Mouse (Mus musculus) limb, embryonic 12.5 days (tissue): ENCODE measurements around the gene Hes7. TPM values are rescaled to one million over a fixed set of nuclear protein-coding genes. Genes with fewer than 3 reads are reported as not detected.

Experiments
- ATAC-seq: fragments of 200-750 bp; cut with Nextera tagmentation; 2 replicates; pipeline ENCODE4 v1.8.0; 2017; ENCODE audit warnings: low read depth, moderate TSS enrichment; ENCODE audit not compliant: insufficient number of reproducible peaks, insufficient read depth, low FRiP score, low TSS enrichment
- H3K27ac ChIP-seq: fragments of 300-500 bp; sonication (generic); 2 replicates; pipeline ENCODE4 v1.5.1; 2016; ENCODE audit warnings: mild to moderate bottlenecking, moderate library complexity
- H3K27me3 ChIP-seq: fragments of 300-500 bp; sonication (generic); 2 replicates; pipeline ENCODE4 v1.6.1; 2016; ENCODE audit warnings: mild to moderate bottlenecking, moderate library complexity
- H3K36me3 ChIP-seq: fragments of 300-500 bp; sonication (generic); 2 replicates; pipeline ENCODE4 v1.6.1; 2016; ENCODE audit warnings: mild to moderate bottlenecking, moderate library complexity
- H3K4me1 ChIP-seq: fragments of 300-500 bp; sonication (generic); replicated peaks from 2 replicates; pipeline ENCODE4 v1.6.1; 2016
- H3K4me2 ChIP-seq: fragments of 300-500 bp; sonication (generic); 2 replicates; pipeline ENCODE4 v1.6.1; 2016; ENCODE audit warnings: mild to moderate bottlenecking, moderate library complexity
- H3K4me3 ChIP-seq: fragments of 300-500 bp; sonication (generic); replicated peaks from 2 replicates; pipeline ENCODE4 v1.5.1; 2016; ENCODE audit warnings: mild to moderate bottlenecking
- H3K9ac ChIP-seq: fragments of 300-500 bp; sonication (generic); replicated peaks from 2 replicates; pipeline ENCODE4 v1.6.1; 2016; ENCODE audit warnings: mild to moderate bottlenecking, moderate library complexity
- H3K9me3 ChIP-seq: fragments of 300-500 bp; sonication (generic); 2 replicates; pipeline ENCODE4 v1.6.1; 2016; ENCODE audit warnings: mild to moderate bottlenecking, moderate library complexity
- WGBS: fragments of 180-500 bp; shearing (Covaris S2); methylation state at CpG from one replicate; pipeline ENCODE4 v1.1.7; 2016; 5-methylcytosine and 5-hydroxymethylcytosine counted together
- polyA plus RNA-seq: library from polyadenylated mRNA; unstranded; fragments of >200 nt; fragmentation: Nextera tagmentation; extraction: Ambion mirVana; gene quantifications from 2 replicates; pipeline ENCODE4 v1.2.1, GENCODE M21; 2016

The Hes7 gene
- polyA plus RNA-seq, 1 experiment from 2014 or later, result 0.74 TPM

DNA sequence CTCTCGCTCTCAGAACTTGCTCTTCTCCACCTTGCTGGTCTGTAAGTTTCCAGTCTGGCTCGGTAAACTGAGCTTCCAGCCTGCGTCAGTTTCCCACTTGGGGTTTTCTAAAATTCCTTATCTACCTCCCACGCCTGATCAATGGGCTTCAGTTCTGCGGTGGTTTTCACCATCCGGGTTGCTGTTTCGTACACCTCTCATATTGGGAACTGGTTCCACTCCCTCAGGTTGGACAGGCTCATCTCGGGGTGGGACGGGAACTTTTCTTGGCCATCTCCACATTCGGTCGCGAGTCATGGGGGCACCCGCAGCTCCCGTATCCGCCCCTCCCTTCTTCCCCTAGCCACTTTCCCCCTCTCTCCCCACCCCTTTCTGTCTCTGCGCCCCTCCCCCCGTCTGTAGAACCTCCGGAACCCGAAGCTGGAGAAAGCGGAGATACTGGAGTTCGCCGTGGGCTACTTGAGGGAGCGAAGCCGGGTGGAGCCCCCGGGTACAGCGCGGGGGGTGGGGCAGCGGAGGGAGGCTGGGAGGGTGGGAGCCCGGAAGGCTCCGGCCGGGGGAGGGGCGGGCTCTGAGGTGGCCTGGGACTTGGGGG lies 1.6 kb downstream of the Hes7 start:
- Histone ChIP-seq H3K27me3 (peaks cover 17% of the 10 kb centered on the region), H3K36me3 (no peaks in the 10 kb centered on the region), H3K4me3 (peak overlapping the region; percentile 81), H3K27ac (peak overlapping the region; percentile 86), H3K9me3 (no peaks in the 10 kb centered on the region), H3K9ac (peak overlapping the region; percentile 74), H3K4me1 (peaks cover 48% of the 10 kb centered on the region), H3K4me2 (peak overlapping the region; percentile 97)
- ATAC-seq, result no peak
- WGBS, result under 1% methylated on average over 32 of the region's 32 CpGs

DNA sequence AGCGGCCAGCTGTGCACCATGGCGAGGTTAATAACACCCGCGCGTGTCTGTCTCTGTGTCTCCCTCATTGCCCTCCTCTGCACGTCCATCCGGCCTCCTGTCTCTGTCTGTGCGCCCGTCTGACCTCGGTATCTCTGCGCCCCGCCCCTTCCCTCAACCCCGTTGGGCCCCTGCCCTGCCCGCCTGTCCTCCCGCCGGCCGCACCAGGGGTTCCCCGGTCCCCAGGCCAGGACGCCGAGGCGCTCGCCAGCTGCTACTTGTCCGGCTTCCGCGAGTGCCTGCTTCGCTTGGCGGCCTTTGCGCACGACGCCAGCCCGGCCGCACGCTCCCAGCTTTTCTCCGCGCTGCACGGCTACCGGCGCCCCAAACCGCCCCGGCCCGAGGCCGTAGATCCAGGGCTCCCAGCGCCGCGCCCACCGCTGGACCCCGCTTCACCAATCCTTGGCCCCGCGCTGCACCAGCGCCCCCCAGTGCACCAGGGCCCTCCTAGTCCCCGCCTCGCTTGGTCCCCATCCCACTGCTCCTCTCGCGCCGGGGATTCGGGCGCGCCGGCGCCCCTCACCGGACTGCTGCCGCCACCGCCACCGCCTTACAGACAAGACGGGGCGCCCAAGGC lies 2.2 kb downstream of the Hes7 start, which contains the start of gene 9130213A22Rik:
9130213A22Rik (minus strand) TSS at position 254 of the 616 bp plus-strand sequence.
- Histone ChIP-seq H3K27me3 (peaks cover 22% of the 10 kb centered on the region), H3K9me3 (no peaks in the 10 kb centered on the region), H3K27ac (peak within 1 kb of the TSS; percentile 86), H3K4me3 (peak within 1 kb of the TSS; percentile 81), H3K4me1 (peaks cover 44% of the 10 kb centered on the region), H3K9ac (peak within 1 kb of the TSS; percentile 74), H3K4me2 (peak within 1 kb of the TSS; percentile 97), H3K36me3 (no peaks in the 10 kb centered on the region)
- WGBS, result under 1% methylated on average over 65 of the region's 66 CpGs
- ATAC-seq, result peak; percentile 66

DNA sequence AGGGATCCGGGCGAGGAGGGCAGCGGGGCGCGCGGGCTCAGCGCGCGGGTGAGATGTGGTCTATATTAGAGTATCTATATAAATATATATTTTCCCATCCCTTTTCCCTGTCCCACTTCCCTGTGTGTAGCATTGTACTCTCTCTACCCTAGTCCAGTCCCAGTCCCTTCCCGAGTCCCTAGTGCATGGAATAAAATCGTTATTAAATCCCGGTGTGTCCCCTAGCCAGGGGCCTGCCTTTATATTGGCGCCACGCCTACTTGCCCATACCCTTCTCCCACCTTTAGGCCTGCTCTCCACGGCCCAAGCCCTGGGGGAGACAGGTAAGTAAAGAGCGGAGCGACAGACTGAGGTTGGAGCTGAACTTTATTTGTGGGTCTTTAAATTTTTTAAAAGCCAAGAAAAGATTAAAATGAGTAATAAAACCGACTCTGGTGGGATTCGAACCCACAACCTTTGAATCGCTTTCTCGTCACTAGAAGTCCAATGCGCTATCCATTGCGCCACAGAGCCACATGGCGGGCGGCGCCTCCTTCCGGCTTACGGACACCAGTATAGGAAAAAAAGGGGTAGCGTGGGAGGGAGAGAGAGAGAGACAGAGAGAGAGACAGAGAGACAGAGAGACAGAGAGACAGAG lies 3.0 kb downstream of the Hes7 start:
- Histone ChIP-seq H3K4me3 (peak overlapping the region; percentile 81), H3K36me3 (no peaks in the 10 kb centered on the region), H3K27ac (peak overlapping the region; percentile 86), H3K4me2 (peak overlapping the region; percentile 97), H3K9ac (peak overlapping the region; percentile 74), H3K27me3 (peaks cover 26% of the 10 kb centered on the region), H3K4me1 (peaks cover 42% of the 10 kb centered on the region), H3K9me3 (no peaks in the 10 kb centered on the region)
- WGBS, result under 1% methylated on average over 29 of the region's 29 CpGs
- peak; percentile 18 for ATAC-seq

DNA sequence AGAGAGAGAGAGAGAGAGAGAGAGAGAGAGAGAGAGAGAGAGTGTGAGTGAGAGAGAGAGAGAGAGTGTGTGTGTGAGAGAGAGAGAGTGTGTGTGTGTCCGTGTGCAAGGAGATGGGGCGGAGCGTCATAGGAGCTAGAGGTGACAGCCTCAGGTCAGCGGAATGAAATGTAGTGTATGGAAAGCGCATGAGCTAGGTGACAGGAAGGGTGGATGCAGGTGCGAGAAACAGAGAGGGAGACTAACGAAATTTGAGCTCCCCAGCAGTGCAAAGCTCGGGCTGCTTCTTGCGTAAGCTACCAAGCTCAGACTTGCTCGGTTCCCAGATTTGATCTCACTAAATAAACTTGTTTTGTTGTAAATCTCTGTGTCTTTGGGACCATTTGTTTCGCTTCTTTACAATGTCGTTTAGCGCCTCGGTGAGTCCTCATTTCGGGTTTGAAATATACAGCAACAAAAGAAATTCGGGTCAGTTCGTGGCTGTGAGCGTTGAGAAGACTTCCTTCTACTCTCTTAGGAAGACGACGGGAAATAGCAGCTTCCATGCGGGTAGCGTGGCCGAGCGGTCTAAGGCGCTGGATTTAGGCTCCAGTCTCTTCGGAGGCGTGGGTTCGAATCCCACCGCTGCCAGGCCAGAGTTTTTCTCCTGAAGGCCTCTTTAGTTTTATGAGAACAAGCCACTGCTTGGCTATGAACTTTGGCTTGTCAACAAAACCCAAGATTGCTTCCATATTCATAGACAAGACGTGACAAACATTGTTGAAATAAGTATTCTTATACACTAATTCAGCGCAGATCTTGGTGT lies 3.7 kb downstream of the Hes7 start:
- WGBS, result under 1% methylated on average over 31 of the region's 31 CpGs
- peaks cover 40% of the 10 kb centered on the region for H3K4me1 ChIP-seq

DNA sequence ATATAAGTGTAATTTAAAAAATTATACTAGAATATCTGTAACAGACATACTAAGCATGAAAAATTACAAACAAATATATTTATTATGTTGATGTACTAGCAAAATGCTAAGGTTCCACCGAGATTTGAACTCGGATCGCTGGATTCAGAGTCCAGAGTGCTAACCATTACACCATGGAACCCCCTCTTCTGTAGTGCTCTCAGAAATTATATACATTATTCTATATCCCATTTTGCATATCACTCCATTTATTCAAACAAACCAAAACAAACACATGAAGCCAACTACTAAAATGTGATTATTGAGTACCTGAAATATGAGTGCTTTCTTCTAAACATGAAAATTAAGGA lies 4.3 kb downstream of the Hes7 start:
- Histone ChIP-seq H3K9me3 (no peaks in the 10 kb centered on the region), H3K4me1 (peaks cover 35% of the 10 kb centered on the region), H3K4me3 (peak overlapping the region; percentile 81; the same call in 1 of the 2 replicates), H3K27me3 (peaks cover 26% of the 10 kb centered on the region), H3K36me3 (no peaks in the 10 kb centered on the region), H3K4me2 (0 out of 2 replicates have a peak overlapping the region, but pooled peaks have one; percentile 97), H3K9ac (no peak overlapping the region), H3K27ac (no peak overlapping the region)
- WGBS, result 0% methylated on average over 3 of the region's 3 CpGs
- no peak for ATAC-seq

More for the DNA sequence above, 3.7 kb downstream of the Hes7 start:
- Histone ChIP-seq H3K4me2 (peak overlapping the region; percentile 97), H3K4me3 (peak overlapping the region; percentile 81), H3K36me3 (no peaks in the 10 kb centered on the region), H3K9me3 (no peaks in the 10 kb centered on the region), H3K27ac (peak overlapping the region; percentile 73), H3K27me3 (peaks cover 26% of the 10 kb centered on the region), H3K9ac (peak overlapping the region; percentile 53)
- ATAC-seq, result peak; percentile 50

DNA sequence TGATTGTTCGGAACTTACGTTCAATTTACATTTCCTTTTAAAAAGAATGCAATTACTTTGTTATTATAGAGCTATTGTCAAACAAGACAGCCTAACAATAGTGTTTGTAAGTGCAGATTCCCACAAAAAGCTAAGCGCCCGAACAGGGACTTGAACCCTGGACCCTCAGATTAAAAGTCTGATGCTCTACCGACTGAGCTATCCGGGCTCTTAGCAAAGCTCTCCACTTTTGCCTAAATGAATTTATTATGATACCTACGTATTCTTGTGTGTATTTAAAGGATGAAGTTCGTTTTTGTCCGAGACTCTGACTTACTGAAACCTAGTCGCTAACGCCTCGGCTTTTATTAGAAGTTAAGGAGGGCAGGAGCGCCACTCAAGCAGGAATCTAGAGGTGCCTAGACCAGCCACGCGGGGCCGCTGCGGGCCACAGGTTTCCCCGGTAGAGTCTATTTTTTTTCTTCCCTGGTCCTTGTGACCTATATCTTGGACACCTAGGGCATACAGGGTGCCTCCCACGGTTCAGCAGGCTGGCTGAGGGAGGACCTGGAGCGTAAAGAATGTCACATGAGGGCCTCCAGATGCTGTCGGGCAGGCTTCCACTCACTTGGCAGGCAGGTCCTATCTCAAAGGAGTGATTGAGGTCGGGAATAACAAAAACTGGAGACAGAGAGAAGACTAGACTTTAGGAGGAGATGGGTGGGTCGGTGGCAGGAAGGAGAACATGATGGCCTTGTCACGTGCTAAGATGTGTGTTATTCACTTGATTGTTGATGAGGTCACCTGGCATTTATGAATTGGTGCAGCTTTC lies 5.0 kb downstream of the Hes7 start:
- Histone ChIP-seq H3K9ac (peak overlapping the region; percentile 63), H3K4me2 (peak overlapping the region; percentile 90), H3K36me3 (no peaks in the 10 kb centered on the region), H3K4me3 (peak overlapping the region; percentile 58), H3K9me3 (no peaks in the 10 kb centered on the region), H3K27ac (peak overlapping the region; percentile 50; the same call in 1 of the 2 replicates), H3K4me1 (peaks cover 27% of the 10 kb centered on the region), H3K27me3 (peaks cover 22% of the 10 kb centered on the region)
- under 1% methylated on average over 24 of the region's 24 CpGs for WGBS
- peak; percentile 8; the same call in 1 of the 2 replicates for ATAC-seq

DNA sequence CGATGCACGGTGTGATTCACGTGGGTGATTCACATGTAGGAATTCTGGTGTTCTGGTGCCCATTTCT lies 5.5 kb downstream of the Hes7 start, which contains the start of gene Aloxe3:
Aloxe3 (plus strand) TSS at position 45 of the 67 bp plus-strand sequence.
- peaks cover 22% of the 10 kb centered on the region for H3K4me1 ChIP-seq
- WGBS, result 4% methylated on average over 3 of the region's 3 CpGs
- H3K36me3 ChIP-seq, result no peaks in the 10 kb centered on the region
- H3K27me3 ChIP-seq, result peaks cover 17% of the 10 kb centered on the region
- ATAC-seq, result no peak
- peak within 1 kb of the TSS; percentile 63 for H3K9ac ChIP-seq
- H3K9me3 ChIP-seq, result no peaks in the 10 kb centered on the region
- H3K4me2 ChIP-seq, result peak within 1 kb of the TSS; percentile 90
- H3K27ac ChIP-seq, result peak within 1 kb of the TSS; percentile 50; the same call in 1 of the 2 replicates
- H3K4me3 ChIP-seq, result peak within 1 kb of the TSS; percentile 58

DNA sequence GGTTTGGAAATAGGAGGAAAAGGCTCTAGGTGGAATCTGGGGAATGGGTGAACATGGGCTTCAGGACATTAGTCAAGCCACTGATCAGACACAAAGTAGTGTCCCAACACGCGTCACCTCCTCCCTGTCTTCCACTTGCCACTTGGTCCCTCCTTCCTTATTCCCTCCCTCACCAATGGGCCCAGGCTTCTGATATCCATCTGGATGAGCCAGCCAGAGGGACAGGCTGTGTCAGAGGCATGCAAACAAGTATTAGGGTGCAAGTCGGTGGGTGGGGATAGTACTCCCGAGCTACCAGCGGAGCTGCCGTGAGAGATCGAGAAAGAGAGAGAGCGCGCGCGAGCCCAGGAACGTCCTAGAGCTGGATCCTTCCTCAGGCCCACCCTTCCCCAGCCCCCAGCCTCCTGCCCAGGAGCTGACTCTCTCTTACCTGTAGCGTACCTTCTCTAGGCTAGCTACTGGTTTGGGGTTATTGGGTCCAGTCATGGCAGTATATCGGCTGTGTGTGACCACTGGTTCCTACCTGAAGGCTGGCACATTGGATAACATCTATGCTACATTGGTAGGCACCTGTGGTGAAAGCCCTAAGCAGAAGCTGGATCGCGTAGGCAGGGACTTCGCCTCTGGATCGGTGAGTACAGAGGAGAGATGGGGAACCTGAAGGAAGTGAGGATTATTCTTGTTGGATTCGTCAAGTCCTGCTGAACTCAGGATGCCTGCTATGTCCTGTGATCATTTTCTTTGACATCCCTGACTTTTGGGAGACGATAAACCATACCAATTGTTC lies 5.9 kb downstream of the Hes7 start:
- 14% methylated on average over 20 of the region's 20 CpGs for WGBS

DNA sequence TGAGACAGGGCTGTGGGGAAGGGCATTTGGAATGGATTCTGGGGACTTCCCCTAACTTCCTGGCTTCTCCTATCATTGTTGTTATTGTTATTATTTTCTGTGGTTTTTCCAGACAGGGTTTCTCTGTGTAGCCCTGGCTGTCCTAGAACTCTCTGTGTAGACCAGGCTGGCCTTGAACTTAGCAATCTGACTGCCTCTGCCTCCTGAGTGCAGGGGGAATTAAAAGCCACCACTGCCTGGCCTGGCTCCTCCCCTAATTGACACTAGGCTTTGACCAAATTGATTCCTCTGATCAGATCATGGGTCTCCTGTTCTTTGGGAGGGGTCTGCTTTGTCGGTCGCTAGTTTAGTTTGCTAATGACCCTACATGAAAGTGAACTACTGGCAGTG lies 6.5 kb downstream of the Hes7 start:
- no peaks in the 10 kb centered on the region for H3K36me3 ChIP-seq
- H3K27me3 ChIP-seq, result peaks cover 15% of the 10 kb centered on the region
- no peak for ATAC-seq
- no peak overlapping the region for H3K27ac ChIP-seq
- 28% methylated on average over 2 of the region's 2 CpGs for WGBS
- peak overlapping the region; percentile 90 for H3K4me2 ChIP-seq
- peaks cover 17% of the 10 kb centered on the region for H3K4me1 ChIP-seq
- peak overlapping the region; percentile 58 for H3K4me3 ChIP-seq
- H3K9ac ChIP-seq, result no peak overlapping the region
- H3K9me3 ChIP-seq, result no peaks in the 10 kb centered on the region

More for the DNA sequence above, 5.9 kb downstream of the Hes7 start:
- H3K36me3 ChIP-seq, result no peaks in the 10 kb centered on the region
- H3K4me3 ChIP-seq, result peak overlapping the region; percentile 58
- H3K9me3 ChIP-seq, result no peaks in the 10 kb centered on the region
- H3K4me1 ChIP-seq, result peaks cover 18% of the 10 kb centered on the region
- H3K4me2 ChIP-seq, result peak overlapping the region; percentile 90
- H3K9ac ChIP-seq, result peak overlapping the region; percentile 63
- no peak for ATAC-seq
- no peak overlapping the region; the same call in 1 of the 2 replicates for H3K27ac ChIP-seq
- peaks cover 13% of the 10 kb centered on the region for H3K27me3 ChIP-seq

DNA sequence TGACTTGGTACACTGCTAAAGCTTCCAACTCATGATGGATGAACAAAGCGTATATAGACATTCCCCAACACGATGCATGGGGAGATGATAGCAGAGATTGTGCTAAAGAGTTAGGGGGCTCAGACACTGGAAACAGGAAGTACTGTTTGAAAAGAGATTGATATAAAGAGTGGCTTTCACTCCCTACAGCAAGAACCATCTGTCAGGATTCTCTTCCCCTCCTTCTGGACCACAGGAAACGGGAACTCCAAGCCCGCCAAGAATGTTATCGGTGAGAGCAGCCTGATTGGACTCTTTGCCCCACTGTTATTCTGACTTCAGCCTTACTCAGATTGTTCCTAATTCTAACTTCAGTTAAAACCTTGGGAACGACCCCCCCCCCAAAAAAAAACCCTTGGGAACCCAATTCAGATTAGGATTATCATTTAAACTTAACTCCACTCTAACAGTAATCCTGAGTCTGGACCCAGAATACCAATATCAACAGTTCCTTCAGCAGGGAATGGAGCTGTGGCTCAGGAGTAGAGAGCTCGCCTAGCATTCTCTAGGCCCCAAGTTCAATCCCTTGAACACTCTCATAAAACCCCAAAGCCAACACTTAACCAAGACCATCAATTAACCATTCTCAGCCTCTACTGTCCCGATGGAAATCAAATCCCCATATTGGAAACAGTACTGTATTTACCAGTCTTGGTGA lies 8.4 kb downstream of the Hes7 start:
- peaks cover 23% of the 10 kb centered on the region for H3K27me3 ChIP-seq

More for the DNA sequence above, 8.4 kb downstream of the Hes7 start:
- H3K9ac ChIP-seq, result no peak overlapping the region
- no peak overlapping the region for H3K27ac ChIP-seq
- peaks cover 13% of the 10 kb centered on the region for H3K4me1 ChIP-seq
- ATAC-seq, result no peak
- H3K9me3 ChIP-seq, result no peaks in the 10 kb centered on the region
- H3K4me3 ChIP-seq, result no peak overlapping the region
- no peaks in the 10 kb centered on the region for H3K36me3 ChIP-seq
- H3K4me2 ChIP-seq, result no peak overlapping the region
- WGBS, result 78% methylated on average over 8 of the region's 8 CpGs
